Mouse (Mus musculus): ENCODE data around the gene Dnajc17. TPM values are rescaled to one million over a fixed set of nuclear protein-coding genes. Genes with fewer than 3 reads are reported as not detected.

Gene Dnajc17
- total and polyA plus RNA-seq, 3 experiments, result 14.7 to 15.8 TPM; not detected in 1

DNA sequence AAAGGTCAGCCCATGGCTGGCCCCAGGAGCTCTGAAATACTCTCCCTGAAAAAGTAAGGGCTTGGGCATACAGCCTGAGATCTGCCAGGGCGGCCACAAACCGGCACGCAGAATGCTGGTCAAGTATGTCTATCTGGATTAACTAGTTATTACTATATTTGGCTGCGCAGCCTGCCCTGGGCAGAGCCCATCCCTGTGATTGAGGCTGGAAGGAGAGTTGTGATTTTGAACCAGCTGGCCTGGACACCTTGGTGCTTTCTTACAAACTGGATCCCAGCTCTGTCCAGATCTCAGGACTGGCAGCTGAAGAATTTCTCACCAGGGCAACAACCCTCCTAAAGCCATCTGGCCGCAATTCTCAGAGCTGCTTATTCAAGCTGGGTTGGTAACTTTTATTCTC, 14.5 kb downstream of the Dnajc17 start:
- Histone ChIP-seq H3K9ac (ENCODE audit: control insufficient read depth, low read depth, low read length, poor library complexity, severe bottlenecking) (no peak overlapping the region), H3K4me3 (ENCODE audit: control insufficient read depth in 1 of 2, insufficient read depth in 1 of 2, low read depth in 2 of 2, low read length in 2 of 2) (no peak overlapping the region), H3K27me3 (ENCODE audit: control insufficient read depth in 1 of 2, insufficient read depth in 2 of 2, low read length in 2 of 2) (no peaks in the 10 kb centered on the region), H3K4me1 (ENCODE audit: control insufficient read depth in 1 of 2, insufficient read depth in 2 of 2, low read length in 2 of 2) (peaks cover 1 to 4% of the 10 kb centered on the region in 2 experiments; a peak in 3 of 4 replicates), H3K36me3 (ENCODE audit: control insufficient read depth in 1 of 2, insufficient read depth in 2 of 2, low read length in 2 of 2) (peaks cover 0 to 3% of the 10 kb centered on the region in 2 experiments; a peak in 1 of 4 replicates), H3K79me2 (ENCODE audit: control insufficient read depth, insufficient read depth, low read length, poor library complexity) (peaks cover under 1% of the 10 kb centered on the region; the same call in 1 of the 2 replicates), H3K9me3 (replicated peaks; ENCODE audit: insufficient read depth, low read length) (no peaks in the 10 kb centered on the region), H3K27ac (ENCODE audit: control insufficient read depth, low read depth, low read length) (no peak overlapping the region)
- DNase-seq (ENCODE audit: low read depth, low spot score), result no peak
- TF ChIP-seq GATA1 (IDR thresholded peaks at IDR 0.05; ENCODE audit: low read depth, low read length), result no peak
- TF ChIP-seq EP300 (IDR thresholded peaks at IDR 0.05; ENCODE audit: low read depth in 1 of 2, low read length in 2 of 2), result no peak
- no peak for TF ChIP-seq E2F4 (IDR thresholded peaks at IDR 0.05; ENCODE audit: borderline replicate concordance, low read depth, low read length)
- no peak for TF ChIP-seq USF1 (IDR thresholded peaks at IDR 0.05; ENCODE audit: low read depth, low read length)
- TF ChIP-seq BHLHE40 (IDR thresholded peaks at IDR 0.05; ENCODE audit: borderline replicate concordance, low read depth, low read length), result no peak
- no peak for TF ChIP-seq ELF1 (IDR thresholded peaks at IDR 0.05; ENCODE audit: low read depth, low read length)
- TF ChIP-seq USF2 (IDR thresholded peaks at IDR 0.05; ENCODE audit: borderline replicate concordance in 1 of 2, insufficient read depth in 1 of 2, low read depth in 1 of 2, low read length in 2 of 2), result no peak
- no peak for TF ChIP-seq MYB (IDR thresholded peaks at IDR 0.05; ENCODE audit: low read depth, low read length)
- TF ChIP-seq POLR2AphosphoS5 (IDR thresholded peaks at IDR 0.05; ENCODE audit: borderline replicate concordance, low read depth, low read length), result no peak
- TF ChIP-seq TCF12 (IDR thresholded peaks at IDR 0.05; ENCODE audit: low read depth, low read length), result no peak
- no peak for TF ChIP-seq SIN3A (IDR thresholded peaks at IDR 0.05; ENCODE audit: low read length)
- TF ChIP-seq RCOR1 (IDR thresholded peaks at IDR 0.05; ENCODE audit: low read depth, low read length), result no peak
- TF ChIP-seq MAZ (IDR thresholded peaks at IDR 0.05; ENCODE audit: low read depth, low read length), result no peak
- TF ChIP-seq NRF1 (IDR thresholded peaks at IDR 0.05; ENCODE audit: insufficient read depth, low read depth, low read length, poor library complexity, severe bottlenecking), result no peak
- no peak for TF ChIP-seq SMC3 (IDR thresholded peaks at IDR 0.05; ENCODE audit: low read depth, low read length)
- no peak for TF ChIP-seq ETS1 (IDR thresholded peaks at IDR 0.05; ENCODE audit: low read depth, low read length)
- no peak for TF ChIP-seq POLR2A (IDR thresholded peaks at IDR 0.05; ENCODE audit: control insufficient read depth in 1 of 2, insufficient read depth in 1 of 2, low read depth in 1 of 2, low read length in 2 of 2, poor library complexity in 1 of 2)

DNA sequence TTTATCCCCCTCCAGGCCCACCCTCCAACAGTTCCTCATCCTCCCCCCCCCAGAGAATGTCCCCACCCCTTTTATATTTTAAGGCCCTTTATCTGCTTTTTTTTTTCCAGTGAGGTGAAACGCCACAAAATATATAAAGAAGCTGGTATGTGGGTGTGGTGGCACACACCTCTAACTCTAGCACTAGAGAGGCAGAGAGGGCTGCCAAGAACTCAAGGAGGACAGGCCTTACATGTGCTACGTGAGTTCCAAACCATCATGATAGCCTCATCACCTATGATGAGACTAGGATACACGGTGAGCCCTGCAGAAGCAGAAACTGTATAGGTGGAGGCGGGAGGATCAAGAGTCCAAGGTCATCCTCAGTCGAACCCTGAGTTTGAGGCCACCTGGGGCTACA, 17.6 kb downstream of the Dnajc17 start:
- Histone ChIP-seq H3K36me3 (ENCODE audit: control insufficient read depth in 1 of 2, insufficient read depth in 2 of 2, low read length in 2 of 2) (no peaks in the 10 kb centered on the region), H3K79me2 (ENCODE audit: control insufficient read depth, insufficient read depth, low read length, poor library complexity) (peaks cover 2% of the 10 kb centered on the region; the same call in 1 of the 2 replicates), H3K27me3 (ENCODE audit: control insufficient read depth in 1 of 2, insufficient read depth in 2 of 2, low read length in 2 of 2) (no peaks in the 10 kb centered on the region), H3K4me1 (ENCODE audit: control insufficient read depth in 1 of 2, insufficient read depth in 2 of 2, low read length in 2 of 2) (peaks cover 1 to 3% of the 10 kb centered on the region in 2 experiments; a peak in 2 of 4 replicates), H3K27ac (ENCODE audit: control insufficient read depth, low read depth, low read length) (no peak overlapping the region), H3K9me3 (replicated peaks; ENCODE audit: insufficient read depth, low read length) (no peaks in the 10 kb centered on the region), H3K4me3 (ENCODE audit: control insufficient read depth in 1 of 2, insufficient read depth in 1 of 2, low read depth in 2 of 2, low read length in 2 of 2) (no peak overlapping the region), H3K9ac (ENCODE audit: control insufficient read depth, low read depth, low read length, poor library complexity, severe bottlenecking) (no peak overlapping the region)
- DNase-seq (ENCODE audit: low read depth, low spot score), result no peak
- no peak for TF ChIP-seq ZKSCAN1 (IDR thresholded peaks at IDR 0.05; ENCODE audit: low read depth, low read length)
- no peak for TF ChIP-seq SIN3A (IDR thresholded peaks at IDR 0.05; ENCODE audit: low read length)
- TF ChIP-seq ZNF384 (IDR thresholded peaks at IDR 0.05; ENCODE audit: low read depth, low read length), result no peak
- TF ChIP-seq RCOR1 (IDR thresholded peaks at IDR 0.05; ENCODE audit: low read depth, low read length), result no peak
- no peak for TF ChIP-seq POLR2AphosphoS2 (IDR thresholded peaks at IDR 0.05; ENCODE audit: low read length)
- TF ChIP-seq NRF1 (IDR thresholded peaks at IDR 0.05; ENCODE audit: insufficient read depth, low read depth, low read length, poor library complexity, severe bottlenecking), result no peak
- no peak for TF ChIP-seq JUND (IDR thresholded peaks at IDR 0.05; ENCODE audit: low read depth, low read length)
- no peak for TF ChIP-seq CTCF (IDR thresholded peaks at IDR 0.05 in 2 of 3, conservative IDR thresholded peaks at IDR 0.05 in 1 of 3; ENCODE audit: control insufficient read depth in 1 of 3, insufficient read depth in 1 of 3, low read depth in 2 of 3, low read length in 3 of 3, poor library complexity in 1 of 3, severe bottlenecking in 1 of 3)
- TF ChIP-seq MAZ (IDR thresholded peaks at IDR 0.05; ENCODE audit: low read depth, low read length), result no peak
- TF ChIP-seq CHD2 (IDR thresholded peaks at IDR 0.05; ENCODE audit: low read length), result no peak
- no peak for TF ChIP-seq MXI1 (IDR thresholded peaks at IDR 0.05; ENCODE audit: low read depth, low read length)
- no peak for TF ChIP-seq GATA1 (IDR thresholded peaks at IDR 0.05; ENCODE audit: low read depth, low read length)
- TF ChIP-seq MEF2A (IDR thresholded peaks at IDR 0.05; ENCODE audit: extremely low read depth, insufficient replicate concordance, low read depth, low read length, poor library complexity, severe bottlenecking), result no peak

Data from MEL (cell line).